Mouse (Mus musculus) left cerebral cortex, adult 9 months (tissue): ENCODE measurements at regions not wholly inside any gene's neighbourhood (a gene's known extent, or its start where the extent isn't known, plus 50 kb on each side); places are given as distances from the start of the nearest gene placed in this dataset.

Source experiments
- DNase-seq, 2 experiments: peaks; one replicate each; pipeline ENCODE4 v3.0.0; 2022; ENCODE audit warnings: low spot score in 2 of 2

DNA sequence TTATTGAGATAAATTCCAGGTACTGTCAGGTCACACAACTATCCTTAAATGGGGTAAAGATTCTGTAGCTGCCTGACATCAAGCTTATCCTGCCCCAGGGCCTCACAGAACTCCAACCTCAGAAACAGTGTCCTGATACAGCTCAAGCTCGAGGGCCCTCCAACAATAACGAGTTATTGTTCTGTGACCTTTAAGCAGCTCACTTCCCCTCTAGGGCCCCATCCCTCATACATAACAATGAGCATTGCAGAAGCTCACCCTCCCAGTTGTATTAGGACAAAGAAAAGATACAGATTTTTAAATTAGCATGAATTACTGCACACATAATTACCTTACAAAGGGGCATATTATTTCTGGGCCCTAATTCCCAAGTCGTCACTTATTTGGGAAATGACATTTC lies 293.5 kb upstream of the Trpc7 start:
- no peak for DNase-seq

DNA sequence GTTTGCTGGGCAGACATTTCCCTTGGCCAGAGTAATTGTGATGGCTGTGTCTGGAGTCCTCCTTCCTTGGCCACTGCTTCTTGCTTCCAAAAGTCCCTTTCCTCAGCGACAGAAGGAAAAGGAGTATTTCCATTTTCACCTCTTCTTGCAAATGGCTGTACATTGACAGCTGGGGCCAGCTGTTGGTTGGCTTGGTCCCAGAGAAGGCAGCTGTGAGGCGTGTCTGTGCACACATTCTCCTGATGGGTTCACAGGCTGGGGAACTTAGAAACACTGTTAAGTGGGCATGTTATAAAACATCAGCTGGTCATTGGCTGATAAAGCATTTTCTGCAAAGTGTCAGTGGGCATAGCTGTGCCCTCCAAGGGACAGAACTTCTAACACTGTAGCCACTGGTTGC lies 290.4 kb upstream of the Trpc7 start:
- no peak for DNase-seq

DNA sequence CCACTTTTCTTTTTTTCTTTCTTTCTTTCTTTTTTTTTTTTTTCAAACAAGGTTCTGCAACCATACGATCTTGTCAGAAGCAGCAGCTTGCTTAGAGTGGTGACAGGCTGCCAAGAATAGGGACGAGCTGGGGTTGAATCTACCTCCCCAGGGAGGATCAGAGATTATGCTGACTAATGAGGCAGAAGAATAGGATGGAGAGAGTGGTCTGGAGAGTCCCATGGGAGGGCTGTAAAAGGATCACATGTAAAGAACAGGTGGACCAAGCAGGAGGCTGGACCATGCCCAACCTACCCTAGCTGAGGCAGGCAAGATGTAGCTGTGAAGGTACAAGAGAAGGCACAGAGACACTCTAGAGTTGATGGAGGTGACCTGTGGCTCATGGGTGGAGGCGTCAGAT lies 274.4 kb upstream of the Trpc7 start:
- DNase-seq, result no peak

DNA sequence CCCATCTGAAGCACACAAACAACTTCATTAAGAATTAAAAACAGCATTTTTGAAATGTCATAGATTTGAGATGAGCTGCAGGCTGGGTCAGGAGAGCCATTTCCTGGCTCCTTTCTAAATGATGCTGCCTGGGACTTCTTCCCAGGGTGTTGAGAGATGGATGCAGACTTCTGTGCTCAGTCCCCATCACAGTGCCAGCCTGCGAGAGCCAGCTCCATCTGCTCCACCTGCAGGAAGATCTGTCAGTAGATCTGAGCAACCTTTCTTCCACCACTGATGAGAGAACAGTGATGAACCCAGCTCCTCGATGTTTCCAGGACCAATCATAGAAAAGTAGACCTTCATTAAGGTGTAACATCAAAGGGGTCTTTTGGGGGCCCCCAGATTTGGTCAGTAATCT lies 273.8 kb upstream of the Trpc7 start:
- DNase-seq, result no peak

DNA sequence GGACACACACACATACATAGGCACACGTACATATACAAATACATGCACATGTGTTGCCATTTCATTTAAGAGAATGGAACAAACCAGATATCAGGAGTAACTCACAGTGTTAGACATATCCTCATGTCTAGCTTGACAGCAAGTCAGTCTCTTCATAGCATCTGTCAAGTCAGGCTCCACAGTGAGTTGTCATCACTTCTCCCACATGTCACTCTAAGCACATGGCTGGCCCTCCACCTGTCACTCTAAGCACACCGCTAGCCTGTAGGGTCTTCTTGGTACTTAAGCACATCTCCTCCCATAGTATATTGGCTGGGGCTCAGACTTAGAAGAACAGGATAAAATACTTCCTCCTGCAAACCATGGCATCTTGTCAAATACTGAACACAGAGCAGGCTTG lies 269.6 kb upstream of the Trpc7 start:
- DNase-seq, result no peak

DNA sequence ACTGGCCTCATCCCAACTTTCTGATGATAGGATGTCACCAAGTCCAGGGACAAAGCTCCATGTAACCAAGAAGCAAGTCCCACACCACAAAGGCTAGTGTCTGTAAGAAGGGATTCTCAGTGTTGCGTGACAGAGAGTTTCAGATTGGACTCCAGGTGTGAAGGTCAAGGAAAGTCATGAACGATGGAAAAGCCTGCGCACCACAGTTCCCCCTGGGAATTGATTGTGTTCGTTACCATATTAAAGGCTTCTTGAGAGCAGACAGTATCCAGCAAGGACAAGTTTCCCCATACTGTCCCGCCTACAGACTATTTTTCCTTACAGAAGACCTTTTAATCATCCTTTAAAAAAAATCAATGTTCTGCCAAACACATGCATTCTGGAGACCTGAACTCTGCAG lies 257.0 kb upstream of the Trpc7 start:
- DNase-seq, result no peak

DNA sequence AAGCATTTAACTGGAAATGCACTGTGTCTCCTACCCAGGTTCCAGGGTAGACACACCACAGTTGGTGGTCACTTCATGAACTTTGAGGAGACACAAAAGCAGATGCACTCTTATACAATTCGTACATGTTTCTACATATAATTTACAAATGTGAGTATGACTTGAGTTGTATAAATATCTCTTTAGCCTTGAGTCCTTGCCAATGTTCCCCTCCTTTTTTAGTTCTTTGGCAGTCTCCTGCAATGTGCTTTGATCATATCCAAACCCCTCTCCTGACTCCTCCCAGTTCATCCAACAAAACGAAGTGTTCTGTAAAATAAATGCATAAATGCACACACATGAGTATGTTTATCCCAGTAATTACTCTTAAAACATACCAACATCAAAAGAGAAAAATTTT lies 251.8 kb upstream of the Trpc7 start:
- no peak for DNase-seq

DNA sequence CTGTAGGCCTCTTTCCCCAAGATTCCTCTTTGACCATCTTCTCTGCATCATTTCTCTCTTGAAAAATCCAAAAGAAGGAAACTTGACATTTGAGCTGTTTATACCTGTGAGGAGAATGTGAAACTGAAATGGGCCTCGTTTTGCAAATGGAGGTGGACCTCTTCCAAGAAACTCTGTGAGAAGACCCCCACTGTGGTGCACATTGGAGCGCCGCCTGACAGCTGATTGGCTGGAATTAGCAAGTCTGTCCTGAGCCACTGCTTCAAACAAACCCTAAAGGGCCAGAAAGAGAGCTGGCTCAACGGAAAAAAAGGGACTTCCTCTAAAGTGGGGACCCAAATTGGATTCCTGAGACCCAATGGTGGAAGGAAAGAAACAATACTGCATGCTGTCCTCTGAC lies 250.9 kb upstream of the Trpc7 start:
- no peak for DNase-seq

DNA sequence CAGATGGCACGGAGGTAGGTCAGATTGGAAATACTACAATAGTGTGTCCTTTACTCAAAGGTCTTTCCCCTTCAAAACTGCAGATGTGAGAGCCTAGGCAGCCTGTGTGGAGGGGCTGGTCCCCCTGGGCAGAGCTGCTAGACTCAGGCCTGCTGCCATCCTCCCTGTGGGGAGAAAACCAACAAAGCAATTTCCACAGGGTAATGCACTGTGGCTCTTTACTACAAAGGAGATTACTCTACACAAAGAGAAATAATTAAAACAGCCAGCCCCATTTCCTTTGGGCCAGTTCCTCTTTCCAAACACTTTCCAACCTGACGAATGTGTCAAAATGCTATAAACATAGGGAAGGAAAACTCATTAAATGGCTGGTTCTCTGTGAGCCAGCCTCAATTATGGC lies 250.0 kb upstream of the Trpc7 start:
- DNase-seq, result no peak

DNA sequence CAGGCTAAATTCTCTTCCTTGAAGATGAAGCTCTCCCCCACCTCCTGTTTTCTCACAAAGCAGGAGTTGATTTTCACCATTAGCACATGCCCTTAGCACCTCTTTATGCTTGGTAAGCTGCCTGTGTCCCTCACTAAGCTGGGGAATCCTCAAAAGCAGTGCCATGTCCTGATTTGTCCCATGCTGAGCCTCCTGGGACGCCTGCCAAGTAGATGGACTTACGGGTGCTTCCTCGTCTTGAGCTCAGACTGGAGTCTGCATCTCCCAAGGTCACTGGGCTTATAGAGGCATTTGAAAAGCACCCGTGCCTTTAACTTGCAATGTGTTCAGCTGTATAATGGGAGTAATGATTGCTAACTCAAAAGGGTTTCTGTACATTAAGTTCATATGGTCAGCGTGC lies 247.1 kb upstream of the Trpc7 start:
- DNase-seq, result no peak

DNA sequence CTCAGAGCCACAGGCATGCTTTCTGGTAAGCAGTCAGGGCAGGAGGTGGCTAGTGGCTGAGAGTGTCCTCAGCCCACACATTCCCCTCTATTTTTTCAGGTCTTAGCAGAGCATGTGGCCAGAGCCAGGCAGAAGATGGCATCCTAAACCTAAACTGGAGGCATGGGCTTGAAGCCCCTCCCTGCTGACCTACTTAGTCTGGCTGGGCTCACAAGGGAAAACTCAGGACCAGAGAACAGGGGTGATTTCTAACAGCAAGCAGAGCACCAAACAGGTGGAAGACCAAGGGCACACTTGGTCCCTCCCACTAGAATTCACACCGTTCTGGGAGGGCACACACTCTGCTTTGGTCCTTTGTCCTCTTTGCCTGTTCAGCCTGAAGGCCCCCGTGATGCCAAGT lies 246.6 kb upstream of the Trpc7 start:
- no peak for DNase-seq

DNA sequence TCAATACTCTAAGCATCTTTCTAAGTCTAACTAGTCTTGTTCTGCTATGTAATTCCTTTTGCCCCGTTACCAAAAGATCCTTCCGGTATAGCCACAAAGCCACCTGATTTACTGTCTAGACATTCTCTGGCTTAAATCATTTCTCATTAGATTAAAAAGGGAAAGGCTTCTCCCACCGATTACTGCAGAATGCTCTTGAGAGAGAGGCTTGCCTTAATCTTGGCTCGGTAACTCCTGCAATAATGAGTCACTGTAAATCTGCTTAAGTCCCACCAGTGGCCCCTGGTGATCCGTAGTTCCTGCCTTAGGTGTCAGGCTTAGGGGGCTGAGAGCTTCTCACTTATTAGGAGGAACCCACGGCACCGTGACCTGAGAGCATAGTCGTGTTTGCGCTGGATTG lies 220.1 kb upstream of the Trpc7 start:
- DNase-seq, result no peak

DNA sequence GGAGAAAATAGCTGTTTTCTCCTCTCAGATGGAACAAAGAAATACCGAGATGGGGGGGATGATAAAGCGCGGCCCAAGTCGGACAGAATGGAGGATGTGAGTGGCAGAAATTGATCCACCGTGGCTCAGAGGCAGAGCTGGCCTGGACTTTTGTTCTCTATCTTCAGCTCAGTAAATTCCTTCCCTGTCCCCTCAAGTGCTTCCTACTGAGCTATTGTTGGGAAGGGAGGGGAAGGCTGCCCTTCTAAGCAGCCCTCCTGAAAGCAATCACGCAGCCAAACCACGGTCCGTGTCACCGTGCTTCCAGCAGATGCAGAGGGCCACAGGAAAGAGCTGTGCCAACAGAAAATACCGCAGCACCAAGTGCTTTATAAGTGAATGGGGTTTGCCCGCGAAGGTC lies 212.2 kb upstream of the Trpc7 start:
- no peak for DNase-seq

DNA sequence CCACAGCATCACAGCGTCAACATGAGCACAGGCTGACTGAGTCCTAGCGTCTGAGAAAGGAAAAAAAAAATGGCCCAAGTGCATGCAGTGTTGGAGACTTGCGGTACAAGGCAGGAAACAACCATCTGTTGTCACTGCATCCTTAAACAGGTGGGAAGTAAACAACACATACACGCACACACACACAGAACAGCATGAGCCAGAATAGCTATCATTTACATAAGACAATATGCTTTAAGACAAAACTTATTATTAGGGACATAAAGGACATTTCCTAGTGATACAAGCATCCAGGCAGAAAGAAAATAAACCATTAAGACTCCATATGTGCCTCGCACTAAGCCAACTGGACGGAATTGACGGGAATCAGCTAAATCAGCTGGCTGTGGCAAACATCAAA lies 203.8 kb upstream of the Trpc7 start:
- DNase-seq, result no peak

DNA sequence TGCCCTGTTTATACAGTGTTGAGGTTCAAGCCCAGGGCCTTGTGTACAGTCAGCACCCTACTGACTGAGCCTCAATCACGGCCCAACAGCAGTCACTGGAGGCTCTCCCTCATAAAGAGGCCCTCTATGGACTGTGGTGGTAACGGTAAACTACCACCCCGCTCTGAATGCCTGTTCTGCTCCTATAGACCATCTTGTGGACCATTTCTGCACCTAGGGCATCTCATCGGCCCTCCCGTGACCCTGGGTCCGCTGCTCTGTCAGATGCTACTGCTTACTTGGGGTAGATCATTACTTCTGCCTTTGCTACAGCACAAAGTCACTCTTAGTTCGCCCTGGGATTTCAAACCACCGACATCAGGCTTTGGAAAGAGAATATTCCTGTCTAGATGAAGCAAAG lies 196.1 kb upstream of the Trpc7 start:
- DNase-seq, result no peak

DNA sequence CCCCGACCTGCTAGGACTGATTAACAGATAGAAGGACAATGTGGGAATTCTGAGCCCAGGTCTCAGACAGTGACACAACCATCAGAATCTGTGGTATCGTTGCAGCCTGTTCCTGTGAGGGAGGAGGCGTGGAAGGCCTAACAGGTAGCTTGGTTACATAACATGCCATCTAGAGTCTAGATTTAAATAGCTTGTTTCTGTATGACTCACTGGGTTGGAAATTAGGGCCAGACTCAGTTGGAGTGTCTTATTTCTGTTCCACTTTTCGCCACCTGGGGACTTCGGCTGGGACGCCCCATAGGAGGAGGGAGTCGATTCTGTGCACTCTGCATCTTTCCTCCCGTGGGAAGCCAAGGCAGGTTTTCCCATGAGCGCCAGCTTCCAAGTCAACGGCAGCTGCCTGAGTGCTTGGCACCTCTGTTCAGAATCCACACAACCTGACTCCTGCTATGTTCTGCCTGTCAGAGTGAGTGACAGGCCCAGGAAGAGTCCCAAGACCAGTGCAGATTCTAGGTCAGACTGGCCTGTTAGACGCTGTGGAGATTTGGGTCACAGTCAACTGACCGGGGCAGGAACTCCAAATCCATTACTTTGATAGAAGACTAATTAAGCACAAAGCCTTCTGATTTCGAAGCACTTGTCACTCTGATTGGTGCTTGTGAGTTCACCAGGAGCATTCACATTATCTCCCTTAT lies 193.7 kb upstream of the Trpc7 start:
- peak; percentile 51 to 64 for DNase-seq

DNA sequence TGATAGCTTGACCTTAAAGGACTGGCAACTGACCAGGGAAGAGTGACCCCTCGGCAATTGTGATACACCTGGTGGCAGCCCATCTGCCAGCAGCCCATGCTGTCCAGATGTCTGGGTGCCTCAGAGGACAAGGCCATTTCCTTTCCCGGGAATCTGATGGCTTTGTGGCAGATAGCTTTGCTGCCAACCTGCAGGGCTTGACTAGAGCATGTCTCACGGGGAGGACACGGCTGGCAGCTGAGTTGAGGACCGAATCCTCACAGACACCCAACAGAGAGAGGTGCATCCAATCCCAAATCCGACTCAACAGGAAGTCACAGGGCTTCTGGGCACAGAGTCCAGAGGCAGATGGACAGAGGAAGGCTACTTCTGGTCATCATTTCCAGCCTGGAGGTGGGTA lies 192.2 kb upstream of the Trpc7 start:
- no peak for DNase-seq

DNA sequence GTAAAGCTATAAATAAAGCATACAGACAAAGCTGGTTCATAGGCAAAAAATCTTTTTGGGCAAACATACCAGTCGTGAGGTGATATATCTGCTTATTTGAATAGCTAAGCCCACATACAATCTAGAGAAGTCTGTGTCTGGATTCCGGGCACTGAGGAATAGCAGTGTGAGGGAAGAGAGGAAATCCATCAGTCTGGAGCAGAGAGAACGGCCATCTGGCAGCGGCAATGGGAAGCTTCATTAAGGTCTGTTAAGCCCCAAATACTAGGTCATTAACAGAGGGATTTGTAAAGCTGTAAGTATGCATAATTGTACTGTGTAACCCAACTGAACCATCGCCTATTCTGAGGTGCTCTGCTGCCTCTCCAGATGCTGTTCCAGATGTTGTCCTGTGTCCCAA lies 191.6 kb upstream of the Trpc7 start:
- DNase-seq, result no peak

DNA sequence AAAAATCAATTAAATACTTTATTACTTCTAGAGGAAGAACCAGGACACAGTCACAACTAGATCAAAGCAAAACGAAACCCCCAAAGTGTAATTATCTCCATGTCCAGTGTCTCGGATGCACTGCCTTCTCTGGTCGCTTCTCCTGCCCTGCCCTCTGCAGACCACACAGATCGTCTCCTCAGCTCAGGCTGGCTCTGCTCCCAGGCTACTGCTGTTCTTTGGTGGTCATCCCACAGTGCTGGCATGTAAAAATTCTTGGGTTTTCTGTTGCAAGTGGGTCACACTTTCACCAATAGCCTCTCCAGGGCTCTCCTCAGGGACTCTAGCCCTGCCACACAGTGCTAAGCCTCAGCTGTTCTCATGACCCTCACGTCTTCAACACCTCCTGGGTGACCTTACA lies 188.0 kb upstream of the Trpc7 start:
- no peak for DNase-seq

DNA sequence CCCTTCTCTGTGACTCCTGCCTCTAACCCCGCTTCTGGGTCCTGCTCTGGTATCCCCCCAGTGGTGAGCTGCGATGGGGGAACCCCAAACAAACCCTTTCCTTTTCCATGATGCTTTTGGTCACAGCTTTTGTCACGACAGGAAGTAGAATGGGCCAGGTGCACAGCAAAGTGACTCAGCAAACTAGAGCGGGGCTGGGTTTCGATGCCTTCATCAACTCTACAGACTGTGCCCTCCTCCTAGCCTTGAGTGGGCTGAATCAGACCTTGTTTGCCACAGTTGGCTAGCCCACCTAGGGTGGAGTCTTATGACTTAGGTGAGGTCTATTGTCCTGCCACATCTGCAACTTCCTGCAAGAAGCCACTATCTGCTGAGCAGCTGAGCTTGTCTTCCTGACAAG lies 174.7 kb upstream of the Trpc7 start:
- DNase-seq, result no peak

DNA sequence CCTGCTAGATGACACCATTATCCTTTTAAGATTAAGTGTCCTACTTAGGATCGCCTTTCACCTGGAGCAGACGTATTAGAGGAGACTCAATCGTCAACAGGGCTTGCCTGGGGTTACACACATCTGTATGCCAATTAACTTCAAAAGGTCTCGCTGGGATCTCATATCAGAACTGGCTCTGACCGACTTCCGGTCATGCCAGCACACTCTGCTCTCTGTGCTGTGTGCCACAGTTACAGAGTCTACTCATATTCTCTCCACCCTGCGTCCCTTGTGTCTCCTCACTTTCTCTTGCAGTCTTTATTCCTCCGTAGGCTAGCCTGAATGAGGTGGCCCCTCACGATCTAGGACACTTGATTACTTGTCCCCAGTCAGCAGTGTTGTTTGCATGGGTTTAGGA lies 165.9 kb upstream of the Trpc7 start:
- DNase-seq, result no peak

DNA sequence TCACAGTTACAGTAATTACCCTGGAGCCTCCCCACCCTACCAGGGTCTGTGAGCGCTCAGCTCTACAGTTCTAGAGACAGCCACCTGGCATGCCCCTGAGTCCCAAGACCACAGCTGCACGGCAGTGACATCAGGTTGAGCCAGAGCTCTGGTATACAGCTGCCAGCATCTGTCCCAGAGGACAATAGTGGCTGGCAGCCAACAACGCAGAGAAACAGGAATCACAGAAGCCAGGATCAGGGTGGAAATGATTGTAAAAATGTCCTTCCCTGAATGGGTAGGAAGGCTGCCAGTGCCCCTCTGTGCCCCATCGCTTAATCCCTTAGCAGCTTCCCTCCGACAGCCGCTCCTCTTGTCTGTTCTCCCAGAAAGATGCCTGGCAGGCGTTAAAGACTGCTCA lies 165.3 kb upstream of the Trpc7 start:
- no peak for DNase-seq

DNA sequence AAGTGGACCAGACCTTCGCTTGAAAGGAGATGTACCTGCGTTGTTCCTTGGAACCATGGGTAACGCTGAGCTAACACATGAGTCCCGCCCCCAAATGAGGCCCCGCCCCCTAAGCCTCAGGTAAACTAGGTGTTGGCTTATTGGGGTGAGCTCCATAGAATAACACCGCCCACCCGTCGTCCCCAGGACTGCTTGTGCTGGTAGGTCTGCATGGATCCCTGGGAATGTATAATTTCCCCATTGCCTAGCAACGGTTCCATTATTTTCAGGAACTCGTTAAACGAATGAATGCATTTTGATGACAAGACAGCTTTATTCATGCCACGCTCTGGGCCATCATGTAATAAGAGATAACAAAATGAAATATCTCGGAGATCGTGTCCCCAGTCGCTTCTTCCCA lies 161.0 kb upstream of the Trpc7 start:
- DNase-seq, result peak; percentile 1 to 5

DNA sequence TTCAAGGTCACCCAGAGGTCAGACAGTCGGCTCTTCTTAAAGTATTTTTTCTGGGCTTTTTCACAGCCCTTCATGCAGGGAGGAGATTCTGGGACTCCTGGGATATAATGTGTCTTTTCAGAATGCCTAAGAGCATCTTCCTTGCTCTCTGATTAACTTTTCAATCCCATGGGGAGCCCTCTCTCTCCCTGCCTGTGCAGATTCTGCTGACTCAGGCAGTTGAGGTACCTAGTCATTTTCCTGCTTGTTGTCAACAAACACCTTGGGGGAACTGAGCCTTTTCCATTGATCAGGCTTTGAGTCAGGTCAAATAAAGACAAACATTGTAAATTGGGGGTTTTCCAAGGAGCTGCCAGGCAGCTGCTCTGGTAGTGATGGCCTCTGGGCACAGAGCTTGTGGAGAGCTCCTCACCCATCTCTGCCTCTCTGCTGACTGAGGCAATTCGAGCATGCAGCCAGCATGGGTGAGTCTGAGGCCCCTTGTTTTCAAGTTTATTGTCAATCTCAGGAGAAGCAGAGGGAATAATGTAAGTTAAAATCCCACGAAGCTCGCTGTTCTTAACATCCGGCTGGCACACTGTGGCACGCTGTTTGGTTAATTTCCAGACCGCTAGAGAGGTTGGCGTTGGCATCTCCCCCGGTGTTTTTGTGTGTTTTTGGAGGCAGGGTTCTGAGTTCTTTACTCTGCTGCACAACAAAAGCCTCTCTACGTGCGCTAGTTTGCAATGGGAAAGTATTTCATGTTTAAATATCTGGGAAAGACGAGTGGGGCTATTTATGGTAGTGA lies 159.8 kb upstream of the Trpc7 start:
- peak in 1 of 2 experiments; percentile 3 for DNase-seq
